Mouse (Mus musculus): Measurements from ENCODE around the gene Rab5c.

Gene Rab5c

DNA sequence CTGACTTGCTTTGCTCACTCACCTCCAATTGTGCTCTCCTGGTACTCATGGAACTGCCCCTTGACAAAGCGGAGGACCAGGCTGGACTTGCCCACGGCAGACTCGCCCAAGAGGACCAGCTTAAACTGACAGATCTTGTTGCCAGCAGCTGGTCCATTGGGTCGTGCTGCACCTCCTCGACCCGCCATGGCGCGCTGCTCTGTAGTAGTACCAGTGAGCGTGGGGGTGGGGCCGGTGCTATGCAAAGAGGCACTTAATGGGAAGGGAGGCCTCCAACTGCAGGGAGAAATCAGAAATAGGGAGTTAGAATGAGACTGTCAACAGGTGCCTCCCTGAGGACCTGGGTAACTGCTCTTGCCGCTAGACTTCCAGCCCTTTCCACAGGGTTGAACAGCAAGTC is 18.1 kb downstream of the Rab5c start:
- no peak for DNase-seq (ENCODE audit: low read depth)

DNA sequence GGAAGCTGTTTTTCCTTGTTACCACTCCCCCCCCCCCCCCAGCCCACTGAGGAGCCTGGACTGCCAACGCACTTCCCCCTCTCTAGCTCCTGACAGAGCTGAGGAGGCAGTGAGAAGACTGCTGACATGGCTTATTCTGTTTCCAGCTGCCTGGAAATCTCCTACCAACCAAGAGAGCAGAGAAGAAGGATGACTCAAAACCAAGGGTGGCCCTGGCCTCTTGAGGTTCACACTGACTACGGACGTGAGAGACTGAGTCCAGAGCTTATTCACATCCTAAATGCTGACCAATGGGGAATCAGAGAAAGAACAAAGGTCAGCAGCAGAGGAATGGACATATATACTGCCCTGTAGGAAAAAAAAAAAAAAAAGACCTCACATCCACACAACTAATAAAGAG is 18.7 kb downstream of the Rab5c start:
- DNase-seq (ENCODE audit: low read depth): no peak

- DNase-seq (ENCODE audit: low read depth): no peak
Measured at GRCm38 (mm10) chr11:100718866-100719265, 19.1 kb downstream of the Rab5c start.

DNA sequence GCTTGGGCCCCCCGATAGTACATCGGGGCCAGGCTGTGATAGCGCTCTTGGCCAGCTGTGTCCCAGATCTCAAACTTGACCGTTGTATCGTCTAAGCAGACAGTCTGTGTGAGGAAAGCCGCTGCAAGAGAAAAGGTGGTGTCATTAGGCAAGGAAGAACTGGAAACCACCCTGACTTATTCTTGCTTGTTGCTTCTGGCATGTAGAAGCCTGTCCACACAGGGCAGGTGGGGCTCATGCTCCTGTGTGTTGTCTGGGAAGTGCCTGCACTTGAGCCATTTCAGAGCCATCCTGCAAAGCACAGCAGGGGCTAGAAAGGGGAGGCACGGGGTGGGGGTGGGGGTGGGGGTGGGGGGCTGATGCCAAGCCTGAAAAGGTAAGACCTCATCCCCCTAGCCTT is 19.6 kb downstream of the Rab5c start:
- DNase-seq (ENCODE audit: low read depth): no peak

DNA sequence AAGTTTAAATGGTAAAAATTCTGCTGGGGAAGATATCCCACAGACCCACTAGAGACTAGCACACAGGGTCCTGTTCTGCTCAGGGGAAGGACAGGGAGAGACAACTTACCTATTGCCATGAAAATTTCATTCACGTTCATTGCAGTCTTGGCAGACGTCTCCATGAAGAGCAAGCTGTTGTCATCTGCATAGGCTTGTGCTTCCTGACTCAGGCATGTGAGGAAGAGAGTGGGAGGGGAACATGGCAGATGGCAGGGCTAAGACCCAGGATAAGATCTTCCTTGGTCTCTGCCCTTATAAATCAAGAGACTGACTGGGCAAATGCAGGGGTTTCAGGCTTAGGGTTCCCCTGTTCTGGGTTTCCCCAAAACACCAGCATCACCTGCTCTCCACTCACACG is 21.4 kb downstream of the Rab5c start:
- no peak for DNase-seq (ENCODE audit: low read depth)

- DNase-seq (ENCODE audit: low read depth): no peak
Measured at GRCm38 (mm10) chr11:100714948-100715347, 23.1 kb downstream of the Rab5c start.

- peak; percentile 89 for DNase-seq (ENCODE audit: low read depth)
Measured at GRCm38 (mm10) chr11:100714534-100714915, 23.5 kb downstream of the Rab5c start.

- no peak for DNase-seq (ENCODE audit: low read depth)
Measured at GRCm38 (mm10) chr11:100713735-100714533, 24.1 kb downstream of the Rab5c start, which contains the start of gene Hspb9. Gene Hspb9 (plus strand): TSS chr11:100713850.

DNA sequence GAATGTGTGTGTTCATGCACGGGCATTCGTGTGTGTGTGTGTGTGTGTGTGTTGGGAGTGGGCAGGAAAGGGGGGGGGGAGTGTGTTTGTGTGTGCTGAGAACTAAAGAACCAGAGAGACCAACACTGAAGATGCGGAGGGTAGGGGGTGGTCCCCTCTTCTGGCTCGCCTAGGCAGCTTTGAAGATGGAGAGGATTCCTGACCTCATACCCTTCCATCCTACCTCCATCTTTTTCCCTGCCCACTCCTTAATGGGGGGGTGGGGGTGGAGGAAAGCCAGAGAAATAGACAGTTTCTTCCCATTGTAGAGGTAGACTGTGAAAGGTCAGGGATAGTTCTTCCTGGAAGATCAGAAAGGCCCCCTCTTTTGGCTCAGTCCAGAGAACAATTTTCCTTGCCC is 24.8 kb downstream of the Rab5c start:
- no peak for DNase-seq (ENCODE audit: low read depth)

DNA sequence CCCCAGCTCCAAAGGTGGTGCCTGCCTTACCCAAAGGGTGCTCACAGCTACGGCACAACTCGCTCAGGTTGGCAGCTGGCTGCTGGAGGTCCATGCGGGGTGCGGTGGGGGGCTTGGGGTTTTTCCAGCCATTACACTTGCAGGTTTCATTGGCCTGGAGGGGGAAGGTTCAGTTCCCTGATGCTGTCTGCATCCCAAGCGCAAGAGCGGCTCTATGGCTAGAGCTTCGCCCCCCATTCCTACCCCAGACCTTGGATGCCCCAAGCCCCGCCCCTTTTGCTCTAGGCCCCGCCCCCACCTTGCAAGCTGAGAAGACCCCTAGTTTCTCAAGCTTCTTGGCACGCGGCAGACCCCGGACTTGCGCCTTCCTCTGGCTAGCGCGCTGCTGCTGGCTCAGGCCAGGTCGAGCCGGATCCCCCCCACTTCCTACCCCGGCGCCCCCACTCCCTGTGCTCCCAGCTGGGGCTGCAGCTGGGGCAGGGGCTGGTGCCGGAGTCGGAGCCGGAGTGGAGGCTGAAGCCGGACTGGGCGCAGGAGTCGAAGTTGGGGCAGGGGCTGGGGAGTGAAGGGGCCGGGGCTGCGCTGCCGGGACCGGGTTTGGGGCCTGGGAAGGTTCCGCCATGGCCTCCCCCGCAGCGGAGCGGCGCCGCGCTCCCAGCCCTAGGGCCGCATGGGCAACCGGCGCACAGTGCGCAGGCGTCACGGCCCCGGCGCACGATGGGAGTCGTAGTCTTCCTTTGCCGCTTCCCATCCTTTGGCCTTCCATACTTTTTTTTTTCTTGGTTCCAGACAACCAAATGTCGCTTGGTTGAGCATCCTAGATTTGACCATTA is 26.0 kb downstream of the Rab5c start, which contains the start of gene Kat2a:
TSS of gene Kat2a (minus strand) at position 683 of the 833 bp plus-strand sequence.
- peak; percentile 95 for DNase-seq (ENCODE audit: low read depth)

DNA sequence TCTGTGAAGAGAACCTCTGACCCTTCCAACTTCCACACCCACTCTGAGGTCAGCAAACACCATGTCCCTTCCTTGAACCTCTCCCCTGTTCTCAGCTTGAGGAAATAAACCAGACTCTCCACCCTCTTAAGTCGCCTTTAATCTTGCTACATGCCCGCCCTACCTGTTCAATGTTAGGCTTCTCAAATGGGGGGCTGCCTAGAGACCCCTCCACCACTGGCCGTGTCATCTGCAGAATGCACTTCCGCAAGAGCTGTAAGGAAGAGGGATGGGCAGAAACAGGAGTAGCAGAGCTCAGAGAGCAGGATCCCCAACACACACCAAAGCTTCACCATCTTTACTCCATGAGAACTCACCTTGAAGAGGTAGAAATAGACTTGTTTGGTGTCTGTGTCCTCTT is 27.0 kb downstream of the Rab5c start:
- DNase-seq (ENCODE audit: low read depth): no peak

GRCm38 (mm10) chr11:100710528-100710927 is 27.5 kb downstream of the Rab5c start:
- no peak for DNase-seq (ENCODE audit: low read depth)

GRCm38 (mm10) chr11:100709201-100709810 is 28.7 kb downstream of the Rab5c start:
- no peak for DNase-seq (ENCODE audit: low read depth)

GRCm38 (mm10) chr11:100705095-100705747 is 32.8 kb downstream of the Rab5c start:
- DNase-seq (ENCODE audit: low read depth): no peak

- DNase-seq (ENCODE audit: low read depth): peak; percentile 78
Measured at GRCm38 (mm10) chr11:100703851-100704531, 34.0 kb downstream of the Rab5c start, which contains the start of gene Dhx58. Gene Dhx58 (minus strand): TSS chr11:100704271.

- no peak for DNase-seq (ENCODE audit: low read depth)
Measured at GRCm38 (mm10) chr11:100703366-100703765, 34.6 kb downstream of the Rab5c start.

- no peak for DNase-seq (ENCODE audit: low read depth)
Measured at GRCm38 (mm10) chr11:100702906-100703305, 35.1 kb downstream of the Rab5c start.

GRCm38 (mm10) chr11:100702081-100702851 is 35.7 kb downstream of the Rab5c start:
- peak; percentile 94 for DNase-seq (ENCODE audit: low read depth)

DNA sequence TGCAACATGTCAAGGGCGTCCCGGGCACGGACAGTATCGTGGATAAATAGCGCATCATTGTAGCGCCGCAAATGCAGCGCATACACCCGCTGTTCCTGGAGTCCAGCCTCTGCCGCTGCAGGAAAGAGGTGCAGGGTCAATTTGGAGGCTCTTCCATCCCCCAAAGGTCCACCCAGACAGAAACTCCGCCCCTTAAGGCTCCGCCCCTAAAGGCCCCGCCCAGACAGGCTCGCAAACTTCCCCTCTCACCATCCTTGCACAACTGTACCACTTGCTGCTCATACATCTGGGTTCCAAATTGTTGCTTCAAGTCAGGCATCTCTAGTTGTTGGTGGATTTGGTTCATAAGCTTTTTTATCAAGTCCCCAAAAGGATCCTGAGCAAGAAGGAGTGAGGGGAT is 36.7 kb downstream of the Rab5c start:
- DNase-seq (ENCODE audit: low read depth): no peak

- no peak for DNase-seq (ENCODE audit: low read depth)
Measured at GRCm38 (mm10) chr11:100700710-100701109, 37.3 kb downstream of the Rab5c start.

GRCm38 (mm10) chr11:100697921-100698320 is 40.1 kb downstream of the Rab5c start:
- no peak for DNase-seq (ENCODE audit: low read depth)

All from NIH3T3 (cell line).